Mouse (Mus musculus) heart, embryonic 12.5 days (tissue): ENCODE results near the gene Maea. TPM values are rescaled to one million over a fixed set of nuclear protein-coding genes. Genes with fewer than 3 reads are reported as not detected.
"Not testable (repeated sequence)": the region's sequence is repeated elsewhere in the genome, so short reads cannot be mapped to it uniquely, and the experiment has no call there.

Source experiments
- ATAC-seq: fragments of 200-750 bp; cut with Nextera tagmentation; 2 replicates; pipeline ENCODE4 v1.8.0; 2017; ENCODE audit warnings: moderate TSS enrichment, moderate library complexity; ENCODE audit not compliant: insufficient number of reproducible peaks, low FRiP score
- H3K27ac ChIP-seq: fragments of 300-500 bp; sonication (generic); 2 replicates; pipeline ENCODE4 v1.5.1; 2016; ENCODE audit warnings: mild to moderate bottlenecking, moderate library complexity; ENCODE audit not compliant: poor library complexity, severe bottlenecking
- H3K27me3 ChIP-seq: fragments of 300-500 bp; sonication (generic); replicated peaks from 2 replicates; pipeline ENCODE4 v1.6.1; 2016; ENCODE audit warnings: mild to moderate bottlenecking, moderate library complexity
- H3K36me3 ChIP-seq: fragments of 300-500 bp; sonication (generic); 2 replicates; pipeline ENCODE4 v1.6.1; 2016; ENCODE audit warnings: mild to moderate bottlenecking, moderate library complexity
- H3K4me1 ChIP-seq: fragments of 300-500 bp; sonication (generic); replicated peaks from 2 replicates; pipeline ENCODE4 v1.6.1; 2016; ENCODE audit warnings: mild to moderate bottlenecking
- H3K4me2 ChIP-seq: fragments of 300-500 bp; sonication (generic); 2 replicates; pipeline ENCODE4 v1.6.1; 2016; ENCODE audit warnings: mild to moderate bottlenecking, moderate library complexity
- H3K4me3 ChIP-seq: fragments of 300-500 bp; sonication (generic); 2 replicates; pipeline ENCODE4 v1.5.1; 2016; ENCODE audit warnings: mild to moderate bottlenecking
- H3K9ac ChIP-seq: fragments of 300-500 bp; sonication (generic); 2 replicates; pipeline ENCODE4 v1.6.1; 2016; ENCODE audit warnings: mild to moderate bottlenecking, moderate library complexity
- H3K9me3 ChIP-seq: fragments of 300-500 bp; sonication (generic); replicated peaks from 2 replicates; pipeline ENCODE4 v1.6.1; 2016; ENCODE audit warnings: mild to moderate bottlenecking, moderate library complexity
- WGBS: fragments of 180-500 bp; shearing (Covaris S2); methylation state at CpG from one replicate; pipeline ENCODE4 v1.1.7; 2016; 5-methylcytosine and 5-hydroxymethylcytosine counted together
- polyA plus RNA-seq: library from polyadenylated mRNA; unstranded; fragments of >200 nt; fragmentation: Nextera tagmentation; extraction: Ambion mirVana; gene quantifications from 2 replicates; pipeline ENCODE4 v1.2.1, GENCODE M21; 2016

Gene Maea
- polyA plus RNA-seq, 1 experiment from 2014 or later = 127 TPM

- H3K4me2 ChIP-seq = no peak overlapping the region
- H3K36me3 ChIP-seq = peaks cover 25% of the 10 kb centered on the region
- H3K9ac ChIP-seq = no peak overlapping the region
- H3K4me3 ChIP-seq = no peak overlapping the region
- 85% methylated on average over 6 of the region's 6 CpGs for WGBS
- H3K9me3 ChIP-seq = no peaks in the 10 kb centered on the region
- no peaks in the 10 kb centered on the region for H3K27me3 ChIP-seq
- no peak for ATAC-seq
- no peak overlapping the region for H3K27ac ChIP-seq
- H3K4me1 ChIP-seq = peaks cover 74% of the 10 kb centered on the region
These were observed 5.9 kb downstream of the Maea start for GRCm38 (mm10) chr5:33341165-33341564.

- ATAC-seq, H3K27ac ChIP-seq, H3K4me2 ChIP-seq, H3K27me3 ChIP-seq, H3K4me3 ChIP-seq, H3K9me3 ChIP-seq, H3K9ac ChIP-seq: not testable (repeated sequence)
- H3K4me1 ChIP-seq = peaks cover 73% of the 10 kb centered on the region
- peaks cover 25% of the 10 kb centered on the region for H3K36me3 ChIP-seq
- WGBS = 68% methylated on average over 3 of the region's 3 CpGs
These were observed 6.9 kb downstream of the Maea start for GRCm38 (mm10) chr5:33342248-33342647.

GRCm38 (mm10) chr5:33342821-33343220 is 7.5 kb downstream of the Maea start:
- Histone ChIP-seq H3K4me1 (peaks cover 73% of the 10 kb centered on the region), H3K9ac (no peak overlapping the region), H3K36me3 (peaks cover 22% of the 10 kb centered on the region), H3K27me3 (no peaks in the 10 kb centered on the region), H3K4me3 (no peak overlapping the region), H3K9me3 (no peaks in the 10 kb centered on the region), H3K27ac (no peak overlapping the region; the same call in 1 of the 2 replicates), H3K4me2 (no peak overlapping the region)
- no peak for ATAC-seq

- no peak overlapping the region for H3K27ac ChIP-seq
- no peaks in the 10 kb centered on the region for H3K9me3 ChIP-seq
- no peaks in the 10 kb centered on the region for H3K27me3 ChIP-seq
- no peak for ATAC-seq
- H3K9ac ChIP-seq = no peak overlapping the region
- peaks cover 67% of the 10 kb centered on the region for H3K4me1 ChIP-seq
- peaks cover 17% of the 10 kb centered on the region; the same call in 1 of the 2 replicates for H3K36me3 ChIP-seq
- no peak overlapping the region for H3K4me2 ChIP-seq
- no peak overlapping the region for H3K4me3 ChIP-seq
These were observed 8.3 kb downstream of the Maea start for GRCm38 (mm10) chr5:33343571-33343970.

- Histone ChIP-seq H3K4me3 (no peak overlapping the region), H3K9ac (no peak overlapping the region; the same call in 1 of the 2 replicates), H3K9me3 (no peaks in the 10 kb centered on the region), H3K4me2 (no peak overlapping the region), H3K36me3 (peaks cover 14% of the 10 kb centered on the region; the same call in 1 of the 2 replicates), H3K4me1 (peaks cover 67% of the 10 kb centered on the region), H3K27me3 (no peaks in the 10 kb centered on the region), H3K27ac (no peak overlapping the region)
- no peak for ATAC-seq
- WGBS = 71% methylated on average over 3 of the region's 3 CpGs
These were observed 8.8 kb downstream of the Maea start for GRCm38 (mm10) chr5:33344070-33344469.

- no peak overlapping the region for H3K4me2 ChIP-seq
- no peak for ATAC-seq
- H3K4me3 ChIP-seq = no peak overlapping the region
- H3K36me3 ChIP-seq = peaks cover 9% of the 10 kb centered on the region; the same call in 1 of the 2 replicates
- peaks cover 64% of the 10 kb centered on the region for H3K4me1 ChIP-seq
- H3K9me3 ChIP-seq = no peaks in the 10 kb centered on the region
- H3K27me3 ChIP-seq = no peaks in the 10 kb centered on the region
- H3K27ac ChIP-seq = no peak overlapping the region
- H3K9ac ChIP-seq = peak overlapping the region; percentile 12; the same call in 1 of the 2 replicates
- WGBS = 63% methylated on average over 3 of the region's 3 CpGs
These were observed 12.3 kb downstream of the Maea start for GRCm38 (mm10) chr5:33347620-33348019.

GRCm38 (mm10) chr5:33349205-33349604 is 13.9 kb downstream of the Maea start:
- Histone ChIP-seq H3K4me3 (no peak overlapping the region), H3K4me2 (no peak overlapping the region), H3K36me3 (peaks cover 8% of the 10 kb centered on the region; the same call in 1 of the 2 replicates), H3K27me3 (no peaks in the 10 kb centered on the region), H3K9ac (no peak overlapping the region), H3K4me1 (peaks cover 51% of the 10 kb centered on the region), H3K9me3 (no peaks in the 10 kb centered on the region), H3K27ac (no peak overlapping the region)
- ATAC-seq = no peak
- 94% methylated on average over 5 of the region's 5 CpGs for WGBS

- no peak overlapping the region for H3K4me3 ChIP-seq
- H3K9ac ChIP-seq = no peak overlapping the region
- peaks cover 46% of the 10 kb centered on the region for H3K4me1 ChIP-seq
- no peaks in the 10 kb centered on the region for H3K9me3 ChIP-seq
- H3K36me3 ChIP-seq = peaks cover 3% of the 10 kb centered on the region; the same call in 1 of the 2 replicates
- WGBS = 76% methylated on average over 4 of the region's 4 CpGs
- ATAC-seq = no peak
- H3K27me3 ChIP-seq = no peaks in the 10 kb centered on the region
- no peak overlapping the region for H3K27ac ChIP-seq
- H3K4me2 ChIP-seq = no peak overlapping the region
These were observed 14.4 kb downstream of the Maea start for GRCm38 (mm10) chr5:33349706-33350105.

GRCm38 (mm10) chr5:33351556-33352272 is 16.4 kb downstream of the Maea start:
- Histone ChIP-seq H3K9me3 (no peaks in the 10 kb centered on the region), H3K27ac (no peak overlapping the region), H3K4me2 (no peak overlapping the region), H3K27me3 (no peaks in the 10 kb centered on the region), H3K36me3 (no peaks in the 10 kb centered on the region), H3K9ac (no peak overlapping the region), H3K4me1 (peaks cover 37% of the 10 kb centered on the region), H3K4me3 (no peak overlapping the region)
- 75% methylated on average over 3 of the region's 3 CpGs for WGBS
- no peak for ATAC-seq

- WGBS = 72% methylated on average over 8 of the region's 8 CpGs
- Histone ChIP-seq H3K27me3 (no peaks in the 10 kb centered on the region), H3K36me3 (no peaks in the 10 kb centered on the region), H3K4me1 (peaks cover 40% of the 10 kb centered on the region), H3K9ac (no peak overlapping the region), H3K27ac (no peak overlapping the region), H3K4me3 (no peak overlapping the region), H3K4me2 (no peak overlapping the region), H3K9me3 (no peaks in the 10 kb centered on the region)
- no peak for ATAC-seq
These were observed 16.9 kb downstream of the Maea start for GRCm38 (mm10) chr5:33352273-33352645.

- Histone ChIP-seq H3K27ac (no peak overlapping the region), H3K9ac (no peak overlapping the region), H3K27me3 (no peaks in the 10 kb centered on the region), H3K4me1 (peaks cover 41% of the 10 kb centered on the region), H3K4me3 (no peak overlapping the region), H3K36me3 (peaks cover 1% of the 10 kb centered on the region), H3K4me2 (no peak overlapping the region), H3K9me3 (no peaks in the 10 kb centered on the region)
- no peak for ATAC-seq
- WGBS = 79% methylated on average over 3 of the region's 3 CpGs
These were observed 17.7 kb downstream of the Maea start for GRCm38 (mm10) chr5:33353011-33353410.

- peaks cover 46% of the 10 kb centered on the region for H3K36me3 ChIP-seq
- ATAC-seq = no peak
- no peak overlapping the region for H3K27ac ChIP-seq
- no peaks in the 10 kb centered on the region for H3K9me3 ChIP-seq
- no peak overlapping the region for H3K4me2 ChIP-seq
- H3K4me3 ChIP-seq = no peak overlapping the region
- WGBS = 91% methylated on average over 1 of the region's 1 CpGs
- H3K27me3 ChIP-seq = no peaks in the 10 kb centered on the region
- H3K4me1 ChIP-seq = peaks cover 27% of the 10 kb centered on the region
- no peak overlapping the region for H3K9ac ChIP-seq
These were observed 22.2 kb downstream of the Maea start for GRCm38 (mm10) chr5:33357494-33357893.
